Mouse (Mus musculus) layer of hippocampus, adult 9-11 months (tissue): ENCODE measurements around the gene Ggcx.

Experiments
- DNase-seq: peaks from one replicate; pipeline ENCODE4 v3.0.0; 2022

Gene Ggcx

GRCm38 (mm10) chr6:72414076-72414756 is at the start of gene Ggcx:
Gene Ggcx (plus strand): TSS chr6:72414308.
- DNase-seq = peak; percentile 93

DNA sequence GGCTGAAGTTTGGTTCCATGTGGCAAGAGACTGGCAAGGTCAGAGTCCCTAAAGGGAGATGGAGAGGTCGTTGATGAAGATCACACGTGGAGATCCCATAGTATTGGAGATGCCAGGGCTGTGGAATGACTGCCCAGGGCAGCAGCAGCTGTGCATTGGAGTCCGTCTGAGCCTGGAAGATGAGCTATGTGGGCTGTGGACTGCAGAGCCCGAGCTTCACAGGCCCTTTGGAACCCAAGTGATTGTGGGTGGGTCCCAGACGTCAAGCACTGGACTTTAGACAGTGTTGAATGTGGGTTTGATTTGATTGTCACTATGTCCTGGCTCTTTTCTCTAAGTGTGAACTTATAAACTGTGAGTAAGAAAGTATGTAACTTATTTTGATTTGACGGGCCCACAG is 49.1 kb upstream of the Ggcx start:
- no peak for DNase-seq

GRCm38 (mm10) chr6:72366304-72366703 is 47.8 kb upstream of the Ggcx start:
- DNase-seq = no peak

DNA sequence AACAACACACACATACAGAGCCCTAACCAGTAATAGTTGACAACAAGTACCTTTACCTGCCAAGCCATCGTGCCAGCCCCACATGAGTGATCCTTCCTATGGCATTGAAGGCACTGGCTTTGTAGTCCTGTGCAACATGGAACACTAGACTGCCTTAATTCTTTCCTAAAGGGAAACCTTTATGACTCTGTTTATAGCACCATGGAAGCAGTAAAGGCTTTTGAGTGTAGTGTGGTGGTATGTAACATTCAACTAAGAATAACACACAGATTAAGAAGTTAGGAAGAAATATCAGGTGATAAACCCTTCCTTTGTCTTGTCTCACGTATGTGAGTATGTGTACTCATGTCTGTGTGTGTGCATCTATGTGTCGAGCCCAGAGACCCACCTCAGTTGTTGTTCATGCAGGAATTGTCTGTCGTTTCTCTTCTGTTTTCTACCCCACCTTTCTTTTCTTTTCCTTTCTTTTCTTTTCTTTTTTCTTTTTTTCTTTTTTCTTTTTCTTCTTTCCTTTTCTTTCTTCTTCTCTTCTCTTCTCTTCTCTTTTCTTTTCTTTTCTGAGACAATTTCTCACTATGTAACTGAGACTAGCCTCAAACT is 47.2 kb upstream of the Ggcx start, which contains the start of gene Rnf181:
Gene Rnf181 (minus strand): TSS at position 113 of the 600 bp plus-strand sequence.
- DNase-seq = no peak

GRCm38 (mm10) chr6:72367460-72367974 is 46.6 kb upstream of the Ggcx start:
- no peak for DNase-seq

DNA sequence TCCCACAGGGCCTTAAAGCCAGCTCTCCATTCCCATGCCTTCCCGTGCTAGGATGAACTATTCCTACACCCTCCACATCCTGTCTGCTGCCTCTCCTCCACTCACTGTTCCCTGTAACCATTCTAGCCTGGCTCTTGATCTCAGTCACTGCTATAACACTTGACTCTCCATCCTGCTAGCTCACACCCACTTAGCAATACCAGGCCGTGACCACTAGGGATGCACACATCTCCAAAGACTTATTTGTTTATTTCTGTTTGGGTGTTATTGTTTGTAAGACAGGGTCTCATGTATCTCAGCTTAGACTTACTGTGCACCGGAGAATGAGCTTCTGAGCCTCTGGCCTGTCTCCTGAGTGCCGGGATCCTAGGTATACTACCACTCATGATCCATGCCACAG is 44.6 kb upstream of the Ggcx start:
- DNase-seq = no peak

DNA sequence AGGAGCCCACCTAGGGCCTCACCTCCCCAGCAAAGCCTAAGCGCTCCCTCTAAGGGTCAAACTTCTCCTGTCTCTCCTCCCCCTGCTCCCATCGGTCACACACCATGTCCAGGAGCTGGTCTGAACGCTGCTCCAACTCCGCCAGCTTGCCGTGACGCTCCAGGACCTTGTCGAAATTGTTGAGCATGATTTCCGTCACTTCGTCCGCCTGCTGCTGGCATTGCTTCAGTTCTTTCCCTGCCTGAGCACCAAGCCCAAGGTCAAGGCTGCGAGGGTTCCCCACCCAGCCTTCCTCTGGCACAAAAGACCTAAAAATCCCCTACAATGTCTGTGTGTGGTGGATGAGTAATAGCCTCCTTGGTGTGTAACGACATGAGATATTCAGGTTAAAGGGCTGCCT is 44.0 kb upstream of the Ggcx start:
- DNase-seq = no peak

DNA sequence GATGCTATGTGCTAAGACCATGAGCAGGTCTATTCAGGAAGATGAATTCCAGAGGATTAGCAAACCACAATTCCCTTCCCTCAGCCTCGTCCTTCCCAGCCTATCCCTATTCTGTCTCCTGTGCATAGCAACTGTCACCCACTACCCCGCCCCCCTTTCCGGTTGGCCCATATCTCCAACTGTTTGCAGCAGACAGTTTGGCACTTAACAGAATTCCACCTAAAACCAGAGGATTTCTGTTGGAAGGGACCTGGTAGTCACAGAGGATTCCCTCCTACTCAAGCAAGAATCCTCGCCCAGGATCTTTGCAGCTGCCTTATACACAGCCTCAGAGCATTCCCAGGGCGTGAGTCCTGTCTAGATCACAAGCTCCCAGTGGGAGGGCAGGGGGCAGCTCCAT is 43.0 kb upstream of the Ggcx start:
- peak; percentile 54 for DNase-seq

DNA sequence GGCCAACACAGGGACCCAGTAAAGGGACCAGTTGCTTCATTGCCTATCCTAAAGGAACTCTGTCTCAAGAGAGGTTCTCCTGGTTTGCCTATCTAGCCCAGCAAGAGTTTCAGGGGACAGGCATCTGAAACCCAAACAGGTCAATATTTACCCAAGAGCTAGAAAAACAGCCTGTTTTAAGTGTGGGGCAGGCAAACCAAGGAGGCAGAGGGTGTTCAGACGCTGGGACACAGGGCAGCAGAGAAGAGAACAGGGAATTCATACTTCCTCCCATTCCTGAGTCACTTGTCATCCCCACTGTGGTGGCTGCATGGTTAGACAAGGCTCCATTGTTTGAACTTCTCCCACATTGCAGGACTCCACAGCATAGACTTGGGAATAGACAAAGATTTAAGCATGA is 42.5 kb upstream of the Ggcx start:
- DNase-seq = no peak

DNA sequence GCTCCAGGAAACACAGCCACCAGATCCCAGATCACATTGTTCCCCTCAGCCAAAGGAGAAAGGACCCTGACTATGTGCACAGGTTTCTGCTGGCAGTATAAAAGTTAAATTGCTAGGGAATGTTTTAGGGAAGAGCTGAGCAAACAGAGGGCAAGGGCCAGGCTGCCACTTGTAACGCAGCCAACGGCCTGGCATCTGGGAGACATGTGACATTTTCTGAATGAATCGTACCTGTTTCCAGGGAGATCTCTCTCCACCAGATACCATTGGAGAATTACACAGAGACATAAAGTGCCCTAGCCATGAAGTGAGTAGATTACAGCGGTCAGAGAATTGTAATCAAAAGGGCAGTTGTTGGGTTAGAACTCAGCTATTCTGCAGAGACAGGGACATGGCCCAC is 40.9 kb upstream of the Ggcx start:
- no peak for DNase-seq

DNA sequence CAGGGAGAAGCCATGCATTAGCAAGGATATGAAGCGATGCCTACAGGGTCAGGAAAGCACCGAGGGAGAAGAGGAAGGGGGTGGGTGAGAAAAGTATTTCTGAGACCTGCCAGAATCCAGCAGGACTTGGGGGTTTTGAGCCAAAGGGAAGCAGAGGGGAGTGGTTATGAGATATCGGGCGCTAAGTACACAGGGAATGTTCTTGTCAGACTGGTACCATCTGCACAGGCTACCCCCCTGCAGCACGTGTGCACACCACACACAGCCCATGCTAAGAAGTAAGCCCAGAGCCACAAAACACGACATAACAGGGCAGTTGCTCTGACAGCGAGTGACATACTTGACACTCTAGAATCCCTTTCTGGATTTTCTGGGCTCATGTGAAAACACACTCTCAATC is 39.9 kb upstream of the Ggcx start:
- no peak for DNase-seq

- DNase-seq = no peak
These were observed 39.1 kb upstream of the Ggcx start for GRCm38 (mm10) chr6:72374820-72375563.

DNA sequence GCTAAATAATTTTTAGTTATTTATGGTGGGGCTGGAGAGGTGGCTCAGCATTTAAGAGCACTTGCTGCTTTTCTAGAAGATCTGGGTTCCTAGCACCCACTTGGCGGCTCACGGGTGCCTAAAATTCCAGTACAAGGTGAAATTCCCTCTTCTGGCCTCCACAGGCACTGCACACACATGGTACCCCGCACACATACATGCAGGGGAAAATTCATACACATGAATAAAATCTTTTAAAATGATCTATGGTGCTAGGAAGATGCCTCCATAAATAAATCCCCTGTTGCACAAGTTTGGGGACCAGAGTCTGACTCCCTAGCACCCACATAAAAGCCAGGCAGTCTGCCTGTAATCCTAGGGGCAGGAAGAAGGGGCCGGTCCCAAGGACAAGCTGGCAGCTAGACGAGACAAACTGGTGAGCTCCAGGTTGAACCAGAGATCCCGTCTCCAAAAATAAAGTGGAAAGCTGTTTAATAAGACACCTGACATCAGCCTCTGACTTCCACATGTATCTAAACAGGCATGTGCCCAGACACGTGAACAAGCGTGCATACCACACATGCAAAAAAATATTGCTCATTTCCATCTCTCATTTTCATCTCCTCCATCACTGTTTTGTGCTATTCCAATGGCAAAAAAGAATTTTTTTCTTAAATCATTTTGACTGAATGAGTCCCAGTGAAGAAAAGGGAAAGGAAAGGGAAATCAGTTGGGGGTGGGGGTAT is 35.4 kb upstream of the Ggcx start:
- DNase-seq = no peak

DNA sequence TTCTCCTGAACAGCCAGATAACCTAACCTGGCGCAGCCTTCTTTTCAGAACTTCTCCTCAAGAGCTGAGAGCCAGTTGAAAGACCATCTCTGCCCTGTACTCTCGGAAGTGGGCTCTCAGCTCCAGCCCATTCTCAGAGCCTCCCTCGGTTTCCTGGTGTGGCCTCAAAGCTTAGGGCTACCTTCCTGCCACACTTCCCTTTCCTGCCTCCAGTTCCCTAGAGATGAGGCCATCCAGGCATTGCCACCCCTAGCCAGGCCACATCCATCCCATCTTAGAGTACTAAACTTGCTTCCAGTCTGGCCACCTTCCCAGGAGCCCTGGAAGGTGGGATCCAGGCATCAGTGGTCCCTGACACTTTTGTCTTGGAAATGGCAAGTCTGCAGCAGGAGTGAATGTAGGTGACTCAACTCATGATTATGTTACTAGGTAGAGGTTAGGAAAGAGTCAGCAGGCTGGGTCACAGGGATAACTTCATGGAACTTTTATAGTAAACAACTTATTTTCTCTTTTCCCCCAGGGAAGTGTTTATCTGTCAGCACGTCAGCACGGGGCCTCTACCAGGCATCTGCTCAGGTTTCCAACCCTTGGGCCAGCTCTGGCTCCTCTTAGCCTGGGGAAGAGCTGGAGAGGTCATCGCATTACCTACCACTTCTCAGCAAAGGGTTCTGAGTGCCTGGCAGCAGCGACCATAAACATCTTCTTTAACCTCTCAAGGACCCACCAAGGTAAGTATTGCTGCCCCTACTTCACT is 34.6 kb upstream of the Ggcx start:
- no peak for DNase-seq

- peak; percentile 57 for DNase-seq
These were observed 33.9 kb upstream of the Ggcx start, which contains the start of gene Vamp5 for GRCm38 (mm10) chr6:72380131-72380770. Gene Vamp5 (minus strand): TSS chr6:72380468.

- no peak for DNase-seq
These were observed 31.6 kb upstream of the Ggcx start for GRCm38 (mm10) chr6:72382494-72382893.

GRCm38 (mm10) chr6:72383142-72383820 is 30.8 kb upstream of the Ggcx start:
- DNase-seq = no peak

DNA sequence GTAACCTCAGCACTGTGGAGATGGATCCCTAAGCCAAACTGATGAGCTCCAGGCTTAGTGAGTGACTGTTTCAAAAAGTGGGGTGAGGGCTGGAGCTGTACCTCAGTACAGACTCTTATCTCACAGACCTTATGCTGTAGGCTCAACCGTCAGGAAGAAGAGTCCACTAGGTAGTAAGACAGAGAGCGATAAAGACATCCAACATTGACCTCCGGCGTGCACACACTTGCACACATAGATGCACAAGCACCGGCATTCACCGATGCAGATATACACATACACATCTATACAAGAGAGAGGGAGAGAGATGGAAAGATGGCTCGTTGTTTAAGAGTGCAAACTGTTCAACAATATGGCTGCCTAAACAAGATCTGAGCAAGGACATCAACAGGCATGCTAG is 30.2 kb upstream of the Ggcx start:
- DNase-seq = no peak

- DNase-seq = no peak
These were observed 28.9 kb upstream of the Ggcx start for GRCm38 (mm10) chr6:72385258-72385657.

- no peak for DNase-seq
These were observed 27.5 kb upstream of the Ggcx start for GRCm38 (mm10) chr6:72386561-72386960.

GRCm38 (mm10) chr6:72387816-72388215 is 26.3 kb upstream of the Ggcx start:
- no peak for DNase-seq
